15 mouse cellular contexts compared by ENCODE assay signal in genomic region chr5:147761275-147761674, GRCm38 (mm10). TPM values are rescaled to one million over a fixed set of nuclear protein-coding genes. Genes with fewer than 3 reads are reported as not detected.
A peak's percentile ranks its signal among the peaks of the same experiment; 100 is the strongest.
DNase-seq lines count a peak whose midpoint lies in the region; ATAC-seq and TF ChIP-seq lines count a peak whose summit lies in the region.
"Had no signal": no experiment of that assay in that cellular context is flagged by ENCODE, and none has a peak within 500 bp of the region (broad histone marks: within the 10 kb centered on the region; RNA-seq: fewer than 3 reads in every experiment).

No protein-coding gene starts in this region.

- H3K9ac ChIP-seq in heart, embryonic 14.5 days (ENCODE audit: low read length) = no peak overlapping the region
- no peak overlapping the region for H3K9ac ChIP-seq in ES-E14 (ENCODE audit: insufficient read depth, low read depth, low read length, poor library complexity, severe bottlenecking)
- no peak overlapping the region for H3K9ac ChIP-seq in intestine, embryonic 16.5 days (ENCODE audit: low read depth, low read length)
- H3K9ac ChIP-seq: embryonic facial prominence, embryonic 15.5 days; neural tube, embryonic 13.5 days had no signal

- H3K36me3 ChIP-seq in heart, embryonic 14.5 days (ENCODE audit: control insufficient read depth, insufficient read depth, low read length) = no peaks in the 10 kb centered on the region
- H3K36me3 ChIP-seq in E14TG2a.4 (ENCODE audit: insufficient read depth, low read length) (no peaks in the 10 kb centered on the region), ES-E14 (ENCODE audit: control insufficient read depth, insufficient read depth, low read length, poor library complexity, severe bottlenecking) (no peaks in the 10 kb centered on the region)
- no peaks in the 10 kb centered on the region for H3K36me3 ChIP-seq in intestine, embryonic 16.5 days (ENCODE audit: control insufficient read depth, insufficient read depth, low read length)
- H3K36me3 ChIP-seq: embryonic facial prominence, embryonic 15.5 days; neural tube, embryonic 13.5 days had no signal

- H3K4me3 ChIP-seq in heart, embryonic 14.5 days (ENCODE audit: control insufficient read depth in 1 of 2, insufficient read depth in 1 of 2, low read depth in 1 of 2, low read length in 2 of 2) = no peak overlapping the region
- H3K4me3 ChIP-seq in E14TG2a.4 (replicated peaks; ENCODE audit: low read length) (peak overlapping the region; percentile 18), ES-E14 (ENCODE audit: insufficient read depth in 1 of 2, low read depth in 1 of 2, low read length in 2 of 2, poor library complexity in 1 of 2, severe bottlenecking in 1 of 2) (no peak overlapping the region)
- H3K4me3 ChIP-seq in intestine, embryonic 16.5 days (ENCODE audit: low read length) = no peak overlapping the region
- H3K4me3 ChIP-seq: embryonic facial prominence, embryonic 15.5 days; neural tube, embryonic 13.5 days had no signal

- in situ Hi-C loops in ES-E14 (cut with MboI; ENCODE audit: low sequenced_read_pairs in 2 of 2, unreplicated experiment in 2 of 2) = no loop called here

- 5% methylated on average over 9 of the region's 9 CpGs for WGBS in heart, embryonic 14.5 days
- WGBS in intestine, embryonic 16.5 days = 14% methylated on average over 9 of the region's 9 CpGs

- TF ChIP-seq CTCF in E14TG2a.4 (conservative IDR thresholded peaks at IDR 0.05; ENCODE audit: low read length) = no peak

- no peaks in the 10 kb centered on the region for H3K9me3 ChIP-seq in heart, embryonic 14.5 days (ENCODE audit: control insufficient read depth, low read length)
- H3K9me3 ChIP-seq in E14TG2a.4 (ENCODE audit: low read length) = no peaks in the 10 kb centered on the region
- no peaks in the 10 kb centered on the region for H3K9me3 ChIP-seq in ES-E14 (ENCODE audit: control insufficient read depth, insufficient read depth, low read depth, low read length)
- no peaks in the 10 kb centered on the region for H3K9me3 ChIP-seq in intestine, embryonic 16.5 days (ENCODE audit: control insufficient read depth, low read length)
- H3K9me3 ChIP-seq: embryonic facial prominence, embryonic 15.5 days; neural tube, embryonic 13.5 days had no signal

- H3K27ac ChIP-seq in heart, embryonic 14.5 days (replicated peaks in 1 of 2; ENCODE audit: control insufficient read depth in 1 of 2, insufficient read depth in 1 of 2, low read depth in 2 of 2, low read length in 2 of 2) = no peak overlapping the region
- peak overlapping the region; percentile 79; the same call in 1 of the 2 replicates for H3K27ac ChIP-seq in ES-E14 (ENCODE audit: insufficient read depth, low read depth, low read length, poor library complexity, severe bottlenecking)
- H3K27ac ChIP-seq in intestine, embryonic 16.5 days (ENCODE audit: low read length) = no peak overlapping the region
- H3K27ac ChIP-seq: embryonic facial prominence, embryonic 15.5 days; neural tube, embryonic 13.5 days; stomach, postnatal 0 days had no signal

- no peaks in the 10 kb centered on the region for H3K27me3 ChIP-seq in heart, embryonic 14.5 days (ENCODE audit: control insufficient read depth, insufficient read depth, low read length)
- 0 out of 2 replicates have a peak, but pooled peaks cover 6% of the 10 kb centered on the region for H3K27me3 ChIP-seq in E14TG2a.4 (ENCODE audit: insufficient read depth, low read length)
- no peaks in the 10 kb centered on the region for H3K27me3 ChIP-seq in intestine, embryonic 16.5 days (replicated peaks; ENCODE audit: control insufficient read depth, insufficient read depth, low read length)
- H3K27me3 ChIP-seq: embryonic facial prominence, embryonic 15.5 days; neural tube, embryonic 13.5 days had no signal

- peak overlapping the region; percentile 37 for H3K4me2 ChIP-seq in heart, embryonic 14.5 days (ENCODE audit: low read length)
- H3K4me2 ChIP-seq in intestine, embryonic 16.5 days (ENCODE audit: low read depth, low read length) = no peak overlapping the region
- H3K4me2 ChIP-seq: embryonic facial prominence, embryonic 15.5 days; neural tube, embryonic 13.5 days had no signal

- peaks cover 5 to 11% of the 10 kb centered on the region in 2 experiments for H3K4me1 ChIP-seq in heart, embryonic 14.5 days (ENCODE audit: control insufficient read depth in 2 of 2, insufficient read depth in 2 of 2, low read length in 2 of 2)
- peaks cover 80% of the 10 kb centered on the region for H3K4me1 ChIP-seq in E14TG2a.4 (replicated peaks; ENCODE audit: low read depth, low read length)
- H3K4me1 ChIP-seq in ES-E14 (ENCODE audit: control insufficient read depth in 2 of 2, insufficient read depth in 2 of 2, low read length in 2 of 2, poor library complexity in 1 of 2) = peaks cover 15 to 29% of the 10 kb centered on the region in 2 experiments; a peak in 3 of 4 replicates
- H3K4me1 ChIP-seq in intestine, embryonic 16.5 days (ENCODE audit: control insufficient read depth, insufficient read depth, low read length) = peaks cover 9% of the 10 kb centered on the region; the same call in 1 of the 2 replicates
- H3K4me1 ChIP-seq: embryonic facial prominence, embryonic 15.5 days; neural tube, embryonic 13.5 days had no signal

- DNase-seq in heart, postnatal 4 days = no peak
- no peak for DNase-seq in ES-E14 (ENCODE audit: low read depth, low spot score)
- DNase-seq in lung, postnatal 4 days = no peak
- no peak for DNase-seq in cerebellum, adult 11 months
- DNase-seq: adrenal gland, postnatal 14 days; cerebellum, adult 2 months; gastrocnemius, postnatal 25 days; lung, postnatal 10 days had no signal

- no peak for ATAC-seq in heart, embryonic 14.5 days (ENCODE audit: insufficient number of reproducible peaks, insufficient read depth, low FRiP score, low read depth)
- ATAC-seq in intestine, embryonic 16.5 days = 0 out of 2 replicates have a peak, but pooled peaks have one; percentile 55

TF ChIP-seq in ES-E14, 5 proteins besides CTCF, POLR2A, EP300 and RAD21:
- TF ChIP-seq ZNF384 (IDR thresholded peaks at IDR 0.05; ENCODE audit: low read depth, low read length) (no peak), ZC3H11A (IDR thresholded peaks at IDR 0.05; ENCODE audit: borderline replicate concordance, low read depth, low read length) (no peak), CHD2 (IDR thresholded peaks at IDR 0.05; ENCODE audit: low read depth, low read length) (no peak), MAFK (IDR thresholded peaks at IDR 0.05; ENCODE audit: insufficient read depth, low read depth, low read length) (no peak), HCFC1 (IDR thresholded peaks at IDR 0.05; ENCODE audit: borderline replicate concordance, insufficient read depth, low read length) (no peak)
TF ChIP-seq in ES-E14: peak in this region for 0.

RNA-seq across cellular contexts. Expression of gene Flt1, which starts 35.5 kb away (rescaled TPM):
- 28.9 and 29.5 TPM in 2 replicates for polyA plus RNA-seq in heart, embryonic 14.5 days (2014; fragmentation: Nextera tagmentation; extraction: Ambion mirVana)
- total RNA-seq in heart, postnatal 4 days (2021) = 10 to 100 TPM; 44.1 to 45.8 TPM
- total RNA-seq in ES-E14 (2012; rRNA removed) = 5.1 and 5.2 TPM in 2 replicates
- polyA plus RNA-seq in intestine, embryonic 16.5 days (2015; fragmentation: Nextera tagmentation; extraction: Ambion mirVana) = 9.7 and 10.0 TPM in 2 replicates
- total RNA-seq: megakaryocyte-erythroid progenitor cell, adult 5-6 weeks had no signal
